Mouse (Mus musculus) liver, adult 2 months (tissue): ENCODE results near the gene Cog8.

Source experiments
- CTCF ChIP-seq: fragments of 200-500 bp; IDR thresholded peaks from 2 replicates; pipeline ENCODE4 v1.5.1; 2011; ENCODE audit warnings: low read depth, low read length, control low read depth
- POLR2A ChIP-seq: fragments of 200-500 bp; IDR thresholded peaks from 2 replicates; pipeline ENCODE4 v1.6.1; 2011; ENCODE audit warnings: low read length, control low read depth; ENCODE audit not compliant: insufficient read depth; ENCODE audit errors: extremely low read depth

- no peak for TF ChIP-seq CTCF
- TF ChIP-seq POLR2A: no peak
These were observed 44.1 kb upstream of the Cog8 start for GRCm38 (mm10) chr8:107100635-107101034.
